Mouse (Mus musculus): ENCODE data around the gene Olfm2. TPM values are rescaled to one million over a fixed set of nuclear protein-coding genes. Genes with fewer than 3 reads are reported as not detected.

The Olfm2 gene
- 0.18 and 0.23 TPM in 2 replicates for polyA plus RNA-seq (2012; rRNA removed)

GRCm38 (mm10) chr9:20746017-20746660, at the start of gene Olfm2:
Gene Olfm2, minus strand, starts transcription at chr9:20746349.

DNA sequence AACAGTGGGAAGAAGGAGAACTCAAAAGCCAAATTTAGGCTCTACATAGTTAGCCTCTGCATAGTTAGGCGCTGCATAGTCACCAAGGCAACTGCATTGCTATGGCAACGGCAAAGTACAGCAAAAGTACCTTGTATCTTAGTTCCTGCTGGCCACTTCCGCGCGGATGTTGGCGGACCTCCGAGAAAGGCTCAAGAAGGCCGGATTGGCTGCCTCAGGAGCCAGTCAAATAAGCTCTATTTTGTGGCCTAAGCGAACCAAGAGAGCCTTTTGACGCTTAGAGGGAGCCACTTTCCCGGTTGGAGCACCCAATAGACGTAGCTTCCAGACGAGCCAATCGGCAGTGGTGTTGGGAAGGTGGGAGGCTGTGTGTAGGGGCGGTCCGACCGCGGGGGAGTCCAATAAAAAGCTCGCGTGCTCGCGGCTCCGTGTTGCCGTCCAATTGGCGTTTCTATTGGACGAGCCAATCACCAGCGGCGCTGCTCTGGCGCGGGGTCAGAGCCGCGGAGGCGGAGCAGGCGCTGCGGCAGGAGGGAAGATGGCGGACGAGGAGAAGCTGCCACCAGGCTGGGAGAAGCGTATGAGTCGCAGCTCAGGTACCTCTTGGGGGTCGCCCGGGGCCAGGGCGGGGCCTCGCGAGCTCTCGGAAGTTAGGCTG, 94.4 kb downstream of the Olfm2 start, which contains the start of gene Pin1:
Pin1 (plus strand) TSS at position 494 of the 658 bp plus-strand sequence.

DNA sequence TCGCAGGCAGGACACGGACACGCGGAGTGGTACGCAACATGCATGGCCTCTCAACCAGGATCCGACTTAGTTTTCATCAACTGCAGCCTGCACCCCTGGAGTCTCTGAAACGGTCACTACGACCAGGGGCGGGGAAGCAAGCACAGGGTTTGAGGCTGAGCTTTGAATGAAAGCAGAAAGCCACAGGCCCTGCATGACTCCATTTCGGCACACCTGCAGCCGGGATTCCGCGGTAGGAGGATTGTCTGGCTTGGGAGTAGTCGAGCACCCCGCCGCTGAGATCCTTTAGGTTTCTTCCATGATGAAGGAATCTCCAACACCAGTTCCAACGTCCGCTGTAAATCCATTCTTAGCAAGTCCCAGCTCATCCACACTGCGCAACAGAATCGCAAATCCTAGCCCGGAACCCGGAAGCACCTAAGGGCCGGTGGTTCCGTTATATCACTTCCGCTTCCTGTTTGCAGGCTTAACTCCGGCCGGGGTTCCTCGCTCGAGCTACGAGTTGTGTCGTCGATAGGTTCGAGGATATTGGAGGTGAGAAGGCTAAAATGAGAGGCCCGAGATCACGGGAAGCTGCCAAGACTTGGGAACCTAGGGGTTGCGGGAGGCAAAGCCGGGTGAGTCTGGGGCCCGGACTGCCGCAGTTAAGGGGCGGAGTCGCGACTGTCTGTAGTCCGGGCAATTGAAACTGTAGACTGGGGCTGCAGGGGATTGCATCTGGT, 101.6 kb downstream of the Olfm2 start, which contains the start of gene Fbxl12:
Fbxl12 (minus strand) TSS at position 408 of the 722 bp plus-strand sequence.

GRCm38 (mm10) chr9:20642101-20642895, 103.9 kb downstream of the Olfm2 start, which contains the start of gene Ubl5:
Gene Ubl5, plus strand, starts transcription at chr9:20642878.

Other genes starting within 250 kb of the Olfm2 start
- gene Zfp266, start 224.9 kb downstream of the Olfm2 start, polyA plus RNA-seq (2012; rRNA removed), result 4.6 and 4.7 TPM in 2 replicates
- gene Zfp846, start 165.1 kb downstream of the Olfm2 start, polyA plus RNA-seq (2012; rRNA removed), result 1.7 and 1.8 TPM in 2 replicates
- 171 and 176 TPM in 2 replicates for gene Ubl5, start 103.5 kb downstream of the Olfm2 start, polyA plus RNA-seq (2012; rRNA removed)
- gene Fbxl12, start 101.6 kb downstream of the Olfm2 start, polyA plus RNA-seq (2012; rRNA removed), result 10.4 and 11.7 TPM in 2 replicates
- gene Pin1, start 94.3 kb downstream of the Olfm2 start, polyA plus RNA-seq (2012; rRNA removed), result 8.7 and 8.8 TPM in 2 replicates
- gene Col5a3, start 68.7 kb upstream of the Olfm2 start, polyA plus RNA-seq (2012; rRNA removed), result 1.7 and 1.8 TPM in 2 replicates
- gene Rdh8, start 72.2 kb upstream of the Olfm2 start, polyA plus RNA-seq (2012; rRNA removed), result not detected in 2 replicates
- gene A230050P20Rik, start 122.3 kb upstream of the Olfm2 start, polyA plus RNA-seq (2012; rRNA removed), result 39.6 and 46.0 TPM in 2 replicates
- 12.0 and 12.6 TPM in 2 replicates for gene Angptl6, start 133.4 kb upstream of the Olfm2 start, polyA plus RNA-seq (2012; rRNA removed)
- 46.3 and 57.8 TPM in 2 replicates for gene Ppan, start 141.8 kb upstream of the Olfm2 start, polyA plus RNA-seq (2012; rRNA removed)
- 76.5 and 83.2 TPM in 2 replicates for gene Eif3g, start 152.3 kb upstream of the Olfm2 start, polyA plus RNA-seq (2012; rRNA removed)
- 25.1 and 28.7 TPM in 2 replicates for gene Dnmt1, start 213.5 kb upstream of the Olfm2 start, polyA plus RNA-seq (2012; rRNA removed)
- gene S1pr2, start 230.4 kb upstream of the Olfm2 start, polyA plus RNA-seq (2012; rRNA removed), result 1.5 and 1.7 TPM in 2 replicates